Mouse (Mus musculus): ENCODE measurements at regions not wholly inside any gene's neighbourhood (a gene's known extent, or its start where the extent isn't known, plus 50 kb on each side); places are given as distances from the start of the nearest gene placed in this dataset.

DNA sequence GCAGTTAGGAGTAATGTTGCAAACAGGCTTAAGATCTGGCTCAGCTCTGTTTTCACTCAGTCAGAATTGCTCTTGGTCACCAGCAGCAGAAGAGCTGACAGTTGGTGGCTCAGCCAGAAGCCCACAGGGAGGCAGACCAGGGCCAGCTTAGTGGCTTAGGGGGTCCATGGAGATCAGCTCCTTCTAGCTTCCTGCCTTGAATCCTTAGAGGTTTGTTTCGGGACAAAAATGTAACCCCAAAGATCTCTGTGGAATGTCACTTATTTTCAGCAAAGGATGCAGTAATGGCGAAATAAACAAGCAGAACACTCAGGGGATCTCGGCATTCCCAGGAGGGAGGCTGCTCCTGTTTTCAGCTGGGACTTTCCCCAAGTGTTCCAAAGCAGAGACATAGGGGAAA is 247.8 kb downstream of the 1500009L16Rik start:
- no peak for DNase-seq

DNA sequence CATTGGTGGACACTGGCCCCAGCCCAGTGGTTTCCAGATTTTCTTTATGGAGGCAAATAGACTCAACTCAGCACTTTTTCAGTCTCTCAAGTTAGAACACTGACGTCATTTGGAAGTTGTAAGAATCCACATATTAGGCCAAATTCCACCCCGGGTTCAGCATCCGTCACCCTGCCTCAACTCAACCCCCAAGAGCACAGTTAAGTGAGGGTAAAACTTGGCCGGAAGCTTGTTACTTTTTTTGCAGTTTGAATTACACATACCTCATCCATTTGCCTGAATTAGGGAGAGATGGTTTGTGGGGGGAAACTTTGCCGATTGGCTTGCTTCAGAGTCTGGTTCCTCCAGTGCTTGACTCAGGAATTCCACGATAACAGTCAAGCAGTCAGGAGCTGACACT is 251.9 kb downstream of the 1500009L16Rik start:
- DNase-seq, result no peak

DNA sequence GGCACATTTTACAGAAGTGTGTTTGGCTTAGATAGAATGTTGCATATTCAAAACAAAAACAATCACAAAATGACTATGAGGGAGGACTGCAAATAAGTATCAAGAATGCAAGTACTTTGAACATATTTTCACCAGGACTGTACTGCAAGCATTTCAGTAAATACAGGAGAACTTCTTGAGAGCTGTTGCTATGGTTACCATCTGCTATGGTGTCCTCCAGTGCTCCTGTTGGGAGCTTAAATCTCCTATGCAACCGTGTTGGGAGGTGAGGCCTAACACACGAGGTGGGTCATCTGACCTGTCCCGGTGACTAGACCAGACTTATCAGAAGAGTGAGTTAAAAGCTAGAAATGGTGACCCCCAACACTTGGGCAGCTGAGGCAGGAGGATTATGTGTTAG is 253.9 kb downstream of the 1500009L16Rik start:
- DNase-seq, result no peak

DNA sequence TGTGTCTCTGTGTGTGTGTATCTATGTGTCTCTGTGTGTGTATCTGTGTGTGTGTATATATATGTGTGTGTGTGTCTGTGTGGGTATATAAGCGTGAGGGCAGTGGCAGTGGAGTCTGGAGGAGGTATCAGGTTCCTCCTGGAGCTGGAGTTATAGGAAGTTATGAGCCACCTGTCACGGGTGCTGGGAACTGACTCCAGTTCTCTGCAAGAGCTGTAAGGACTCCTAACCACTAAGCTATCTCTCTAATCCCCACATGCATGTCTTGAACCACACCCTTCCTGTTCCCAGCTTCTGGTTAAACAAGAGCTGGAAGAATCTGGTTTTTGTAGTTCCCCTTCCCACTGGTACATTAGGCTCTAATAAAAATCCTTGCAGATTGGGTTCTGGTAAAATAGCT is 257.3 kb downstream of the 1500009L16Rik start:
- no peak for DNase-seq

DNA sequence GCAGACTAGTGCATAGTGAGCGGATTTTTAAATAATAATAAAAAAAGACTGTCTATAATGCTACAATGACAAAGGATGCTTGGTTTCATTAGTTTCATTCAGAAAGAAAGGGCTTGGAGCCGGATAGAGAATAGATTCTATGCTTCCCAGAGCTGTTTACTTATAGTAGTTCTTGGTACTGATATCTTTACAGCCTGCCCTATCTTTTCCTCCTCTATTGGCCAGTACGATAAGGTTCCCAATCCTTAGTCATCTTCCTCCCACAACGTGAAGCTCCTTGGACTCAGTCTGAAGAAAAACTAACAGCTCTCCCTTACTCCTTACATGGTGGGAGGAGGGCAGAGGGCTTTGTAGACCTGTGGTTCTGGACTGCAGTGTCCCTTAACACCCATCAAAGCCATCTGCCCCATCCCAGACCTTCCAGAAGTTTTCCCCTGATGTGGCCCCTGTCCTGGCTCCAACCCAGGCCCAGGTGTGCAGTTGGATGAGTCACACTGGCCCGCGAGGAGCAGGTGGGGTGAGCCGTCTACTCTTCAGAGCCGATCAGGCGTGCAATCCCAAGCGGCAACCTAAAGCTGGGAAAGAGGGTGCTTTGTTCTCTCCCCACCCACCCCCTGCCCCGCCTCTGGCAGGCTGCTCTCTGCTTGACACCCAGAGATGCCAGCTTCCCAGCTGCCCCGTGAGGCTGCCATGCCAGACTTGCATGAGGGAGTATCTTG is 262.2 kb downstream of the 1500009L16Rik start:
- no peak for DNase-seq

DNA sequence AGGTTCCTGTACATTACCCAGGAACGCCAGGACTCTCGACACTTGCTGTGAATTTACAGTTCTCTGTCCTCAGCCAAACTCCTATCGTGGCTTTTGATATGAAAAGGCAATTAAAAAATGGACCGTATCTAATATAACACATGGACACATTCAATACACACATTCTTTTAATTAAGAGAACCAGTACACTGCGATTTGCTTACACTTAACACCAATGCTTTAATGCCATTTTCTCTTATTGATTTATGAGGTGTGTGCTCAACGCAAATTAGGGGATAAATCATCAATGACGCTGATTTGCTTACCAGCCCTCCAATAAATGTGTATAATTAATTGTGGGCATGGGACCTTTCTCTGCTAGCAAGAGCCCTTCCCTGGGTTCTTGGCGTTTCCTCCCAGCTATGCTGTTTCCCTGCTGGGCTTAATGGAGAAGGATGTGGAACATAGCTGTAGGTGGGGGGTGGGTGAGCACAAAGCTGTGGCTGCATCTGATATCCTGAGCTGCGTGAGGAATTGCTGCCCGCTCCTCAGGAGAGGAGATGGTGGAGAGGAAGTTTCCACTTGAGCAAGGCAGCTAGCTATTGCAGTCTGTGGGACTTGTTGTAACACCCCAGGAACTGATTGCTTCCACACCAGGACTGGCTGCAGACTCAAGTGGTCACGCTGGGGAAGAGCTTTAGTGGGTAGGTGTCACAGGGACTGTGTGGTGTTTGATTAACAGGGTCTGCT is 270.1 kb downstream of the 1500009L16Rik start:
- DNase-seq, result no peak

DNA sequence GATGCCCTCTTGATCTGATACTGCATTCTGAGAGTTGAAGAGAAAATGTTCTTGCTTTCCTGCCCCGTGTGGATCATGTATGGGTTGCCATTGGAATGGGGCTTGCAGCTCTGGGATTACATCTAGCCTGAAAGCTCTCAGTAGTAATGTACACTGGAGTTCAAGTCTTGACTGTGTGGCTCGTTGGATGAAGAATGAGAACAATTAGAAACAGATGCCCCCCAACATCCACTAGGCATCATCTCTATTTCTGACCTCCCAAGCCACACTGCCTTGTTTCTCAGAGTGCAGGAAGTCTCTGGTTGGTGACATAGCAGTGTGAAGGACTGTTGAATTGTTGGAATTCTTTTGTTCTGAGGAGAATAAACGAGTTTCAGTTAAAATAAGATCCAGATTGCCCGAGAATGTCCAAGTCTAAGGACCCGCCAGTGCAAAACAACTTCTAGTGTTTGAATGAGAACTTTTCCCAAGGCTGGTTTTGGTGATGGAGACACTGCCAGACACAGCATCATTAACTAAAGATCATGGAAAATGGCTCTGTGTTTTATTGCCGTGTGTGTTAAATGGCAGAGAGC is 272.4 kb downstream of the 1500009L16Rik start:
- no peak for DNase-seq

DNA sequence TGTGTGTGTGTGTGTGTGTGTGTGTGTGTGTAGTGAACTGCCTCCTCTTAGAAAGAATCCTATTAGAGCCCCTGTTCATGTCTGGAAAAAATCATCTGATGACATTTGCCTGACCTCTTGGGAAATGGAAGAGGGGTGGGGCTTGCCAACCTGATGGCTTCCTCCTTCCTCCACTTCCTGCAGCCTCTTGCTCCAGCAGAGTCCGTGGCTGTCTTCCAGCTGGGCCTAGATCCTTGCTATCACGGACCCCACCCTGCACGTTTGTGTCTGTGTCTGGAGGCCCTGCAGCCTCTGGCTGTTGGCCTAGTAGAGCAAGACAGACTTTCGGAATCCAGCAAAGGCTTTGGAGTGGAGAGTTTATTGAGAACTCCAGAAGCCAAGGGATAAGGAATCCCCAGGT is 273.2 kb downstream of the 1500009L16Rik start:
- DNase-seq, result no peak

DNA sequence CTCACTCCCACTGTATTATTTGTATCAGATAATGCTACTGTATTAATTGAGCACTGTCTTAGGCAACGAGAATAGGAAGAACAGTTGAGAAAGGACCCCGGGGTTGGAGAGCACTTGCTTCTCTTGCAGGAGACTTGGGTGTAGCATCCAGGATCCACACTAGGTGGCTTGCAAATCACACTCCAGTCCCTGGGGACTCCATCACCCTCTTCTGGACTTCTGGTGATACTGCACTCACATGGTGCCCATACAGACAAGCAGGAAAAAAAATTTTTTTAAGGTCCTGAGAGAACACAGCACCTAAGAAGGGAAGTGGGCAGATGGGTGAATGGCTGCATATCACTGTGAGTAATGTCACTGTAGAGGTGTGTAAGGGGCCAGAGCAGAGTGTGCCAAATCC is 273.8 kb downstream of the 1500009L16Rik start:
- DNase-seq, result no peak

DNA sequence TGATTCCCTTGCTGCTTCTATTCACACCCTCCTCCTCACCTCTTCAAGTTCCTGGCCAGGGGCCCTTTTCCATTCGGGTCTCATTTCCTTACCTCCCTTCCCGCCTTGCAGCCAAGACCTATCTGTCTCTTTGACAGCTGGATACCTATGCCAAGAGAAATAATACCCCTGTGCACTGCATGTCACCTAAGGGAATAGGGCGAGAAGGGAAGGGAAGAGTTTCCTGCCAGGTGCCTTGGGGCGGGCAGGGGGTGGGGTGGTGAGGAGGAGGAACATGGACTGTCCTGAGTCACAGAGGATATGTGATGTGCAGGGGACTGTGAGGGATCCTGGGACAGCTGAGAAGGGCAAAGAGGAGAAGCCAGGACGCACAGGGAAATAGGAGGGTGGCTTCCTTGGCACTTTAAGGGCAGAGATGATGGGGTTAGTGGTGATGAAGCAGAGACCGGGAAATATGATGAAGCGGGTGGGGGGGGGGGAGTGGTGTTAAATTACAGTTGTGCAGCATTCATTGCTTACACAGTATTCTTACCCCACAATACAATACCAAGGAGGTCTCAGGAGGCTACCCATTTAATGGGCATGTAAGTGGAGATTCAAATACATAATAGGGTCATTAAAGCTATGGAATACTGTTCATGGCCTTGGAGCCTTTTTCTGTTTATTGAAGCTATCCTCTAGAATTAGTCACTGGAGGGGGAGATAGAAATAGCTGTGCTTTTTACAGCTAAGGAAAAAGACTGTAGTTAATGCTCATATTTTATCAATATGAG is 278.0 kb downstream of the 1500009L16Rik start:
- no peak for DNase-seq

DNA sequence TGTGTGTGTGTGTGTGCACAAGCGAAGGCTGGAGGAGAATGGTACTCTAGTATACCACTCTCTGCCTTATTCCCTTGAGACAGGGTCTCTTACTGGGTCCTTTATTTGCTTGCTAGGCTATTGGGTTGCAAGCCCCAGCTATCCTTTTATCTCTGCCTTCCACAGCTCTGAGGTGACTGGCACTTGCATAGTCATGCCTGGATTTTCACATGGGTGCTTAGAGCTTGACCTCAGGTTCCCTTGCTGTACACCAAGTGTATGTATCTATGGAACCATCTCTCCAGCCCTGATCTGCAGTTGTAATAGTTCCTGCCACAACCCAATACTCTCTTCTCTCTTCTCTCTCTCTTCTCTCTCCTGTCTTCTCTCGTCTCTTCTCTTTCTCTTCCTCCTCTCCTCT is 280.1 kb downstream of the 1500009L16Rik start:
- no peak for DNase-seq

DNA sequence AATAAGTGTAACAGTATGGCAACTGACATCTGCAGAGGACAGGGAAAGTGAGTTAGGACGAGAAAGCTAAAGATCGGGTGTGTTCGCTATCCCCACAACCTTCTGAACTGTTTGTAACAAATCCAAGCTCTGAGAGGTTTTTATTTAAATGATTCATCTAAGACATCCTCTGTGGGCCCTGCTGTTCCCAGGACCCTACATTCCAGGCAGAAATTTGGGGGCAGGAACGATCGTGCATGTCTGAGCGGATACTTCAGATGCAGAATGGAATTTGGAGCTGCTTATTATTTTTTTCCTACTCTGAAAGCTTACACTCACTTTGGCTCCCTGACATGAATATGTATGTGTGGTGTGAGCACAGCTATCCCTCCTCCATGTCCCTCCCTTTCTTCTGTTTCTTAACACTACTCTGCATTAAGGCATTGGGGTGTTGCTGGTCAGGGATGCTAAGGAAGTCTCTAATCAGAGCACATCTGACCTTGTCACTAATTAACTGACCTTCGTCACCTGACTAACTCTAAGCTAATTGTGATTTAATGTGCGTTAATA is 281.0 kb downstream of the 1500009L16Rik start:
- no peak for DNase-seq

DNA sequence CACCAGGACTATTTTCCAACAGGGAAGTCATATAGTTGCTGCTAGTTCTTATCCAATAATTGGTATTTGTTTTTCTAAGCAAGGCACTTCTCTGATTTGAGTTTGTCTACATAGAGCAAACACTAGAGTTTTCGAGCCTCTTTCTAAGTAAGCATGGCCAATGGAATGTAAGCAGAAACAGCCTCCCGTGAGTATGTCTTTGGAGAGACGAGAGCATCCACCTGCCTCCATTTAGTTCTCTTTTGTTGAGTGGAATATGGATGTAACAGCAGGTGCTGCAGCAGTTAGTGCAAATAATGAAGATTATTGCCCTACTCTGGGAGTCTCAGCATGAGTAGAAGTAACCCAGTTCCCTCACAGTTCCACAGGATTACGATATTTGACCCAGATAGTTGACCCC is 286.3 kb downstream of the 1500009L16Rik start:
- no peak for DNase-seq

DNA sequence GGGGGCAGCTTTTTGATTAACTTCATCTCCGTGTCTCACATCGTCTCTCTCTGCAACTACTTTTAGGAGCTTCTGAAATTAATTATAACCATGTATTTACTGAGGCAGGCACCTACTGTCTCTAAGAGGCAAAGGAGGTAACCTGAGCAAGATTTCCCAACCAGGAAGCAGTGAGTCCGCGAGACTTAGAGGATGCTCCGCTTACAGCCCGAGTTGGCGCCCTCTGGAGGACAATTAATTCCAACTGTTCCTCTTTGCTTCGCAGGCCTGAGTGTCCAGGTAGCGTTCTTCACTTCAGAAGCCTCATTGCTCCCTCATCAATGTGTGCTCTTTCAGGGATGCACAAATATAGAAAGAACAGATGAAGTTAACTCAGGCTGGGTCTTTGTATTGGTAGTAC is 296.7 kb downstream of the 1500009L16Rik start:
- peak; percentile 65 for DNase-seq

DNA sequence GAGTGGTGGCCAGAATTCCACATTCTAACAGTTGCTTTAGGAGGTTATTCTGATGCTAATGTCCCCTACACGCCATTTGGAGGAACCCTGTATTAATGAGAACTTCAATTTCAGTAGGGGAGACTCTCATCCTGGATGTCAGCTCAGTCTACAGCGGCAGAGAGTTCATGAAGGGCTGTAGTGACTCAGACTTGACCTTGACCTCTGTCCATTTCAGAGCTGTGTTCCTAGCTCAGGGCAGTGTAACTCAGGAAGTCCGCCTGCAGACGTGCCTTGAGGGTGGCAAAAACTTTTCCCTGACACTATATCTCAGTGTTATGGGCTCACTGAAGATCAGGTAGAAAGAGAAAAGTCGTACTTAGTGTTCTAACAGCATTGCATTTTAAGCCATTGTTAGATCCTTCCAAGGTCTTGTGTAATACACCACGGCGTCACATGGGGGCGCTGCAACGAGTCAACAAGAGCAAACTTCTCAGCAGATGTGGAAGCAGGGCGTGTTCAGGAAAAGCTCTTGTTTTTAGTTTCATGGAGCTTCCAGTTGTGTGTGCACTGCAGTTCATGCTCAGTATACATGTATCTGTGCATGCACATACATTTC is 297.5 kb downstream of the 1500009L16Rik start:
- DNase-seq, result peak; percentile 40

DNA sequence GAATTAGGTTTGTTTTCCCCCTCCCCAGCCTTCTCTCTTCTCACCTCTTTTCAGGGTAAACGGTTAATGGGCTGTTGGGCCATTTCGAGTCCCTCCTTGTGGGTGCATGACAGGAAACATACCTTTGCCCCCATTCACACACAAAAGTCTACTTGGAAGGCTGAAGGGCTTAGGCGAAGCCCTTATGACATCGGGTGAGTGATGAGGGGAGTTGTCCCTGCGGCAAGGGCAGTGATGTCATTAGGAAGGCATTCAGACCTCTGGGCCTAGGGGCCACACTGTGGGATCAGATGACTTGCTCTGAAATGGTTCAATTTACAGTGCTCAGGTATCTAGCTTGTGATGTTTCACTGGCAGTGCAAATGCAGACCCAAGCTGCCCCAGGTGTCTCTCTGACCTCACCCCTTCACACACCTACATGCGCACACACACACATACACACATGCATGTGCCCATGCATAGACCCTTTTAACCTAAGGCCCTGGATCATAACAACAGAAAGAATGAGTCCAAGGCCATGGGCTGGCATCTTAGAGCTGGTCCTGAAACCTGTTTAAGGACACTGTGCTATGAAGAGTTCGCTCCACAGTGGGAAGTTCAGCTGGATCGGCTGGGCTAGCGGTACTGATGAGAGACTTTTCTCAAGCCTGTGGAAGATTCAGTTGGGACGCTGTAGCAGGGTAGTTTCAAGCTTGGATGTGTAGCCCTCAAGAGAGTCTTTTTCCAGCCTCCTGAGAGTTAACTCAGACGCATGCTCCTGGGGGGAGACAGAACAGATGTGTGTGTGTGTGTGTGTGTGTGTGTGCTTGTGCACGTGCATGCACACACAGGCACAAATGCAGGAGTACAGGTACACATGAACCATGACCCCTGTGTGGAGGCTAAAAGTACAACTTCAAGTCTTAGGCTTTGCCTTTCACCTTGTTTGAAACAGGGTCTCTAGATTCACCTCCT is 298.8 kb downstream of the 1500009L16Rik start:
- DNase-seq, result no peak

DNA sequence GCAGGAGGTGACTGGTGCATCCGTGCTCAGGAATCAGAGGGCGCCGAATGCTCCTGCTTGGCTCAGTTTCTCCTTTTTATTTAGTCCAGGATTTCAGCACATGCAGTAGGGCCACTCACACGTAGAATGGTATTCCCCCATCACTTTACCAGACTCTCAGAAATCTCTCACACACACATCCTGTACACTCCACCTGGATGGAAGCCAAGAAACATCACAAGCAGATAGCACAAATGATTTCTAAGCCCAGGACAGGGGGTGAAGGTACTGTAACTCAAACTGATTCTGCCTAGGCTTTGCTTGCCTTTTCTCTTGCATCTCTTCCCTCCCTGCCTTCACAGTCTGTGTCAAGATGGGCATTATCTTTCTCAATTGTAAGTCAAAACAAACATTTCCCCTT is 301.6 kb downstream of the 1500009L16Rik start:
- DNase-seq, result no peak

DNA sequence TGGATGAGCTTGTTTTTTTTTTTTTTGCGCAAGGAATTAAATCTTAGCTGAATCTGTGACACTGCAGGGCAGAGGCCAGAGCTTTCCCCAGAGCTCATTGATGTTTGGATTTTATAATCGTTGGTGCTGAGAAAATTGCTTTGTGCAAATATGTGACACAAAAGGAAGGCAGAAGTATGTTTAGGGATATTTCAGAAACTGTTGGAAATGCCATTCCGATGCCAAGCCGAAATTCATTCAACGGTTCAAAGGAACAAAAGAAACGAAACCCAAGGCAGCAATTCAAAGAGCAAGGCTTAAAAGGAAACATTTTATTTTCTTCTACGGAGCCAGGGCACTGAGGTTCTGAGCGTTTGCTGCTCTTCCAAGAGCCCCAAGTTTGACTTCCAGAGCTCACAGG is 302.2 kb downstream of the 1500009L16Rik start:
- DNase-seq, result no peak

DNA sequence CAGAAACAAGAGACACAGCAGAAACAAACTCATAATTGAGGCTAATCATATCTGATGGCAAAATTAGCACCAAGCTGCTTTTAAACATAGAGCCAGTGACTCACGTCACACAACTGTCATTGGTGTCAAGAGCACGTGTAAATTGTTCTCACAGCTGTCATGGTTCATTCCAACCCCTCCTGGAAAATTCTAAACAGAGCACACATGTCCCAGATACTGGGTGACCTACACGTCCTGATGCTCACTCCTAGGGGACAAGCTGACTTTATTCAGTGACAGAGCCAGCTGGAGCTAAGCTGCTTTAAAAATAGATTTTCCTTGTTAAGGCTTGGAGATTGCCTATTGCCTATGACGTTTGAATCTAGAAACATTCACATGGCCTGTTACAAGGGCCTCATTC is 304.1 kb downstream of the 1500009L16Rik start:
- DNase-seq, result no peak

DNA sequence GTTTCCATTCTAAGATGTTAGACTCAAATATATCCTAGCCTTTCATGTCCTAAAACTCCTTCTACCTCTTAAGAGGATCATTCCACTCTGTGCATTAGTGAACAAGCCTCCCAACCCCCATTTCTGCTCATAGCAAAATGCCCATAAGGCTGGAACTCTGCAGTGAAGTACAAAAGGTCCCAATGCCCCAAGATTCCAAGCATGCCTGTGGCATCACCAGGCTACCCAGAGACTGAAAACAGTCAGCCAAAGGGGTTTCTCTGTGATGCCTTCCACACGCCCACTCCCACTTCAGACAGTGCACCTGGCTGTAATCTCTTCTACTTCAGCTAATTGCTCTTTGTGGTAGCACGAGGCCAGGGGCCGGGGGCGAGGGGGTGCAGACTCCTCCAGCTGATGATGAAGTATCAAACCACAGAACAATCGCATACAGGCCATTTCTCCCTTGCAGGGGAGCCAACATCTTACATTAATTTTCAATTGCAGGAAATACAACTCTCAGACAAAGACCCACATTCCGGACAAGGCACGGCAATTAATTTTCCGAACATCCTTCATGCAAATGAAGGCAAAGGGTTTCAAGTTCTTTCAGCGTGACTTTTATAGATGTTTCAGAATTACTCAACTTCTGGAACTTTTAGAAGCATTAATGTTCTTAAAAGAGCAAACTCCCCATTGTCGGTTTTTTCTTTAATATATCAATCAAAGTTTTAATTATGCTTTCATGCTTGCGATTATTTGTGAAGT is 313.6 kb downstream of the 1500009L16Rik start:
- DNase-seq, result no peak

DNA sequence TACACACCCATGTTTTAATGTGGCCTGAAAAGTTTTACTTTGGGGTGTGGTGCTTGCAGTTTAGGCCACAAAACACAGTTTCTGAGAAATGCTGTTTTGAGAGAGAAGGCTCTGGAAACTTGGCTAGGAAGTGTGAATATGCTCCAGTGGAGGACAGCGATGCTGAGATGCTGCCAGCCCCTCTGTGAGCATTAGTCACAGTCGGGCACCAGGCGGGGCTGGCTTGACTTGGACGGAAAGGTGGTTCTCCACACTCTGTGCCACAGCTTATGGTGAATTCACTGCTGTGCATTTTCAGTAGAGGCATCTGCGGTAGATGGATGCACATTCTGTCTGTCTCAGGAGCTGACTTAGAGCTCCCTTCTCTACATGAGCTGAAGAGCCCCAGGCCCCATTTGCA is 326.0 kb downstream of the 1500009L16Rik start:
- no peak for DNase-seq
